Mouse (Mus musculus): ENCODE measurements at regions not wholly inside any gene's neighbourhood (a gene's known extent, or its start where the extent isn't known, plus 50 kb on each side); places are given as distances from the start of the nearest gene placed in this dataset.

DNA sequence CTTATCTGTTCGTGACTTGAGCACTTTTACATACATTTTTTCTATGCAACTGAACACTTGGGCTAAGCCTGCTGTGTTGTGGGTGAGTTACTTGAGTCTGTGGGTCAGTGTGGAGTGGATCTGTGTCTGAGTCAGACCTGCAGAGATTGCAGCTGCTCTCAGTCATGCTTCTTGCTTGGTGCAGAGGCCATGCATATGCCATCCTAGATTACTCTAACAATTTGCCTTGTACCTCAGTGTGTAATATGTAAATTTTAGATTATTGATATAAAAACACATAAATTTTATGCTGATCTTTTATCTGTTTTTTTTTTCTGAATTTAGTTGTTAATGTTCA is 326.2 kb downstream of the 1700129C05Rik start:
- Histone ChIP-seq H3K9me3 (replicated peaks) (no peaks in the 10 kb centered on the region), H3K27me3 (replicated peaks) (no peaks in the 10 kb centered on the region), H3K9ac (no peak overlapping the region), H3K4me2 (no peak overlapping the region), H3K36me3 (no peaks in the 10 kb centered on the region), H3K27ac (ENCODE audit: poor library complexity, severe bottlenecking) (no peak overlapping the region), H3K4me1 (replicated peaks) (peaks cover 8% of the 10 kb centered on the region; the same call in 1 of the 2 replicates), H3K4me3 (no peak overlapping the region)
- WGBS, result 48% methylated on average over 1 of the region's 1 CpGs
- ATAC-seq (ENCODE audit: insufficient number of reproducible peaks, low FRiP score), result no peak

DNA sequence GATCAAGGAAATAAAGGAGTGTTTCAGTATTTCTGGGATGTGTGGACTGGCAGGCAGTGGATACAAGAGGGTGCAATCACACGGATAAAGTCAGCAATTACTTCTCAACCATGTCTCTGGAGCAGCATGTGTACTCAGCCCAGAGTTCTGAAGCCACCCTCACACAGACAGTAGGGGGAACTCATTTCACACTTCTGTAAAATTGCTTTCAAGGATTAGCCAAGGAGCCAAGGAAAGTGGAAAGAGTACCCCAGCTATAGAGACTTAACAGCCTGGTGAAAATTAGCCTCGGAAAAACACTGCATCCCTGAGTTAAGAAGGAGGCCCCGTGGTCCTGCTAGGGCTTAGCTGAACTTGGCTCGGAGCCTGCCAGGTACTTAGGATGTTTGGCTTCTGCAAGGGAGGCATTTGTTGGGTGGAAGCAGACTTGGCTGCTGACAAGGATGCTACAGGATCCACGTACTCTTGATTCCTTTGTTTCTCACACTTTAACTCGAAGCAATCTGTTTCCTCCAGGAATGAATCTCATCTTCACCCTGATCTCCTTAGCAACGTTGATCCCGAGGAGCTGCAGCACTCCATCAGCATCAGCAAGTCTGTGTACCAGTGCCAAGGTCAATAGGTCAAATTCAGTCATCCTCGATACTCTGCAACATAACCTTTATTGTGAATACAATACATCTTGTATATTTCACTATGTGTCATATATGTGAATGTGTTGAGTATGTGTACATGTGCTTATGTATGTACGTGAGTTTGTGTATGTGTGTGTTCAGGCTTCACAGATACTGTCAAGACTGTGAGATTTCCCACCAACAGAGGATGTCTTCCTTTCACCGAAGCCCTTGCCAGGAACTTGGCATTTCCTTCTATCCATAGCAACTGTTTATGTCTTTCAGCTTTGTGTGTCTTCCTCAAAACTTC is 326.8 kb downstream of the 1700129C05Rik start:
- no peak overlapping the region for H3K4me2 ChIP-seq
- no peaks in the 10 kb centered on the region for H3K27me3 ChIP-seq (replicated peaks)
- no peak overlapping the region for H3K9ac ChIP-seq
- no peaks in the 10 kb centered on the region for H3K9me3 ChIP-seq (replicated peaks)
- H3K4me1 ChIP-seq (replicated peaks), result peaks cover 8% of the 10 kb centered on the region; the same call in 1 of the 2 replicates
- no peak overlapping the region for H3K27ac ChIP-seq (ENCODE audit: poor library complexity, severe bottlenecking)
- ATAC-seq (ENCODE audit: insufficient number of reproducible peaks, low FRiP score), result no peak
- 52% methylated on average over 11 of the region's 11 CpGs for WGBS
- H3K4me3 ChIP-seq, result no peak overlapping the region
- no peaks in the 10 kb centered on the region for H3K36me3 ChIP-seq

DNA sequence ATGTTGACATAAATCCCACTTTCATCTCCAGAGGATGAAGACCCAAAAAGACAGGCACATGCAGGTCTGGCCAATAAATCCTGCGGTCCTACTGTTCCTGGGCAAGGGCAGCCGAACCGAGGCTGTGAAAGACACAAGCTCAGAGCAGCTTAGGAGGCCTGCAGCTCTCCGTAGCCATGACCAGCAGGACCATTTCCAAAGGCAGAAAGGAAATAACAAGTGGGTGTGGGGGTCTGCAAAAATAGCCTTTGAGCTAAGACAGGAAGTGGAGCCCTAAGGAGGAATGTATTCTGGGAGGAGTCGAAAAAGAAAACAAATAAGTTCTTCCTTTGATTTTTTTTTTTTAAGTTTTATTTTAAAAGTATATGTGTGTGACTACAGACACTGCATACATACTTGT is 330.1 kb downstream of the 1700129C05Rik start:
- 54% methylated on average over 5 of the region's 5 CpGs for WGBS
- H3K9me3 ChIP-seq (replicated peaks), result no peaks in the 10 kb centered on the region

DNA sequence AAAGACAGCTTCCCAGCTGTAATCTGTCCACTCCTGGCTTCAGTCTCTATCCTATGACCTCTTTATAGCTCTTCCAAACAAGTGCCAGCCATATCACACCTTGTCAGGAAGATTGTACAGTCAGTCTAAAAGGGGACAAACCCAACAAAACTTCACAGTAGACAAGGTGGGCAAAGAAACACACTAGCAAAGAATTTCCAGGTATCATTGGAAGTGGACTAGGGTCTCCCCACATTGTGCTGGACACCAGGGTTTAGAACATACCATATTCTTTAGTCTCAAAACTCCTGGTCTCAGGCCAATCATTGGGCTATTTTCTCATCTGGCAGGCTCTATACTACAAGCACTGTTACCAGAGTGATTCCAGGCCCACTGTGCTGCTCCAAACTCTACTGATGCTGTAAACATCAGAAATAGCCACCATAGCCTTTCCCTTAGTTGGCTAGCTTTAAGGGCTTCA is 341.3 kb downstream of the 1700129C05Rik start:
- H3K4me2 ChIP-seq, result no peak overlapping the region
- H3K27ac ChIP-seq (ENCODE audit: poor library complexity, severe bottlenecking), result no peak overlapping the region
- H3K9me3 ChIP-seq (replicated peaks), result no peaks in the 10 kb centered on the region
- no peak overlapping the region for H3K4me3 ChIP-seq
- no peak overlapping the region for H3K9ac ChIP-seq
- no peak for ATAC-seq (ENCODE audit: insufficient number of reproducible peaks, low FRiP score)
- H3K4me1 ChIP-seq (replicated peaks), result no peaks in the 10 kb centered on the region
- no peaks in the 10 kb centered on the region for H3K36me3 ChIP-seq
- no peaks in the 10 kb centered on the region for H3K27me3 ChIP-seq (replicated peaks)

More for the DNA sequence above, 330.1 kb downstream of the 1700129C05Rik start:
- Histone ChIP-seq H3K9ac (no peak overlapping the region), H3K4me3 (no peak overlapping the region), H3K36me3 (no peaks in the 10 kb centered on the region), H3K27me3 (replicated peaks) (no peaks in the 10 kb centered on the region), H3K27ac (ENCODE audit: poor library complexity, severe bottlenecking) (peak overlapping the region; percentile 51; the same call in 1 of the 2 replicates), H3K4me2 (no peak overlapping the region), H3K4me1 (replicated peaks) (peaks cover 8% of the 10 kb centered on the region; the same call in 1 of the 2 replicates)
- ATAC-seq (ENCODE audit: insufficient number of reproducible peaks, low FRiP score), result peak; percentile 29; the same call in 1 of the 2 replicates

DNA sequence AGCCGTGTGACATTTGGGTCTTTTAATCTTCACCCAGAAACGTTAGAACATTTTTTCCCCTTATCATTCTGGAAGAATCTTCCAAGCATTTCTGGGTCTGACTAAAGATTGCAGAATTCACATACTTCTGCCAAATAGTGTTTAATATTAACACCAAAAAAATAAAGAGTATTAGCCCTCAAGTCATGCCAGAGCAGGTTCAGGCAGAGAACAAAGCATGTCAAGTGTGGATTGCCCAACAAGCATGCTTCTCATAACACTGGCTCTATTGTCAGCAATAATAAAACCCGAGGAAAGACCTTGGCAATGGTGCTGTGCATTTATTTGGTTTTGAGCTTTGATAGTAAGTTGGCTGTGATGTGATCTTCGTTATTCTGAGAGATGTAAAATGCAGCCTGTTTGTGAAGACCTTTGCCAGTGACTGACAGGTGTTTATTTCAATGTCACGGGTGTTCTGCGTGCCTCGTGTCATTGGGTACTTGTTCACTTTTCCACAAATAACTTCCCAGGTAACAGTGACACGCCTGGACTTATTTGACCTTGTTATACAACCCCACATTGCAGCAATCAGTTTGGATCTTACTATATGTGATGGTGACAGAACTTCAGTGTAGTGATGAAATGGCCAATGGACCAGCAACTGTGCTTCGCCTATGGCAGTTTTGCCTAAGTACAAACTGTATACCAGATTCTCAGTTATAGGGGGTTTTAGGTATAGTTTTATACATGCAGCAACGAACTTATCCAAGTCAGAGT is 354.3 kb downstream of the 1700129C05Rik start:
- Histone ChIP-seq H3K9me3 (replicated peaks) (no peaks in the 10 kb centered on the region), H3K36me3 (no peaks in the 10 kb centered on the region), H3K4me1 (replicated peaks) (peaks cover 5% of the 10 kb centered on the region), H3K4me3 (no peak overlapping the region), H3K9ac (no peak overlapping the region), H3K27ac (ENCODE audit: poor library complexity, severe bottlenecking) (no peak overlapping the region), H3K27me3 (replicated peaks) (no peaks in the 10 kb centered on the region), H3K4me2 (no peak overlapping the region)
- 74% methylated on average over 10 of the region's 10 CpGs for WGBS
- ATAC-seq (ENCODE audit: insufficient number of reproducible peaks, low FRiP score), result no peak

- 67% methylated on average over 2 of the region's 2 CpGs for WGBS
- Histone ChIP-seq H3K4me1 (replicated peaks) (peaks cover 9% of the 10 kb centered on the region), H3K4me2 (no peak overlapping the region), H3K36me3 (no peaks in the 10 kb centered on the region), H3K4me3 (no peak overlapping the region), H3K9me3 (replicated peaks) (no peaks in the 10 kb centered on the region), H3K27ac (ENCODE audit: poor library complexity, severe bottlenecking) (no peak overlapping the region), H3K9ac (no peak overlapping the region), H3K27me3 (replicated peaks) (no peaks in the 10 kb centered on the region)
- no peak for ATAC-seq (ENCODE audit: insufficient number of reproducible peaks, low FRiP score)
Observed at GRCm38 (mm10) chr14:58787618-58788017, 355.1 kb downstream of the 1700129C05Rik start.

GRCm38 (mm10) chr14:58786791-58787491 is 355.8 kb downstream of the 1700129C05Rik start:
- Histone ChIP-seq H3K4me3 (no peak overlapping the region), H3K9me3 (replicated peaks) (no peaks in the 10 kb centered on the region), H3K4me1 (replicated peaks) (peaks cover 14% of the 10 kb centered on the region), H3K9ac (no peak overlapping the region), H3K27ac (ENCODE audit: poor library complexity, severe bottlenecking) (no peak overlapping the region), H3K27me3 (replicated peaks) (no peaks in the 10 kb centered on the region), H3K36me3 (no peaks in the 10 kb centered on the region), H3K4me2 (no peak overlapping the region)
- WGBS, result 80% methylated on average over 4 of the region's 4 CpGs
- no peak for ATAC-seq (ENCODE audit: insufficient number of reproducible peaks, low FRiP score)

- WGBS, result 38% methylated on average over 1 of the region's 1 CpGs
- Histone ChIP-seq H3K4me3 (no peak overlapping the region), H3K27ac (ENCODE audit: poor library complexity, severe bottlenecking) (no peak overlapping the region), H3K9ac (no peak overlapping the region), H3K4me2 (no peak overlapping the region), H3K4me1 (replicated peaks) (peaks cover 18% of the 10 kb centered on the region), H3K9me3 (replicated peaks) (no peaks in the 10 kb centered on the region), H3K27me3 (replicated peaks) (no peaks in the 10 kb centered on the region), H3K36me3 (no peaks in the 10 kb centered on the region)
- ATAC-seq (ENCODE audit: insufficient number of reproducible peaks, low FRiP score), result no peak
Observed at GRCm38 (mm10) chr14:58783201-58783600, 359.5 kb downstream of the 1700129C05Rik start.

GRCm38 (mm10) chr14:58780306-58780705 is 362.4 kb downstream of the 1700129C05Rik start:
- Histone ChIP-seq H3K9ac (no peak overlapping the region), H3K36me3 (no peaks in the 10 kb centered on the region), H3K27me3 (replicated peaks) (no peaks in the 10 kb centered on the region), H3K4me1 (replicated peaks) (peaks cover 20% of the 10 kb centered on the region), H3K4me2 (no peak overlapping the region), H3K4me3 (no peak overlapping the region), H3K27ac (ENCODE audit: poor library complexity, severe bottlenecking) (no peak overlapping the region), H3K9me3 (replicated peaks) (no peaks in the 10 kb centered on the region)
- WGBS, result 82% methylated on average over 4 of the region's 4 CpGs
- ATAC-seq (ENCODE audit: insufficient number of reproducible peaks, low FRiP score), result no peak

GRCm38 (mm10) chr14:58778675-58779074 is 364.0 kb downstream of the 1700129C05Rik start:
- ATAC-seq (ENCODE audit: insufficient number of reproducible peaks, low FRiP score), result no peak
- Histone ChIP-seq H3K27ac (ENCODE audit: poor library complexity, severe bottlenecking) (no peak overlapping the region), H3K9ac (no peak overlapping the region), H3K4me2 (no peak overlapping the region), H3K4me3 (no peak overlapping the region), H3K36me3 (no peaks in the 10 kb centered on the region), H3K4me1 (replicated peaks) (peaks cover 15% of the 10 kb centered on the region), H3K27me3 (replicated peaks) (no peaks in the 10 kb centered on the region), H3K9me3 (replicated peaks) (no peaks in the 10 kb centered on the region)
- 83% methylated on average over 4 of the region's 4 CpGs for WGBS

GRCm38 (mm10) chr14:58761291-58761690 is 381.4 kb downstream of the 1700129C05Rik start:
- Histone ChIP-seq H3K4me2 (no peak overlapping the region), H3K27me3 (replicated peaks) (no peaks in the 10 kb centered on the region), H3K4me1 (replicated peaks) (peaks cover 7% of the 10 kb centered on the region; the same call in 1 of the 2 replicates), H3K9me3 (replicated peaks) (no peaks in the 10 kb centered on the region), H3K9ac (no peak overlapping the region), H3K4me3 (no peak overlapping the region), H3K36me3 (no peaks in the 10 kb centered on the region), H3K27ac (ENCODE audit: poor library complexity, severe bottlenecking) (no peak overlapping the region)
- ATAC-seq (ENCODE audit: insufficient number of reproducible peaks, low FRiP score), result no peak
- WGBS, result 79% methylated on average over 2 of the region's 2 CpGs

Data from heart, embryonic 12.5 days (tissue).